Mouse (Mus musculus): ENCODE data around the gene Pdia3.

DNA sequence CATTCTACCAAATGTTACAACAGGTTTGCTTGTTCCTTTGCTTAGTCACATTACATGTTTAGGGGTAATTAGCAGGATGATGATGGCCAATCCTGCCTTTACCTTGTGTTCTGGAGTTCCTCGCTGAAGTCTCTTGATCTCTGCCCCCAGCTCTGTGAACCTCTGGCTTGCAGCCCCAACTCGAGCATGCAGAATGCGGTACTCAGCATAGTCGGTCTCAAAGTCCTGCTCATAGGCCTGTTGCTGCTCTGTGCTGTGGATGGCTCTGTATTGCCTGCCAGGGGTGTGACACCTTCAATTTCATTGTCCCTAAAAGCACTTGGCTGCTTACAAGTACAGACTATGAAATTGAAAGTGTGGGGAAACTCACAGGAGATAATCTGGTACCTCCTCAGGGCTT is 26.2 kb downstream of the Pdia3 start:
- TF ChIP-seq GATA1 (IDR thresholded peaks at IDR 0.05; ENCODE audit: borderline replicate concordance, low read length), result no peak
- no peak for TF ChIP-seq FLI1 (IDR thresholded peaks at IDR 0.05; ENCODE audit: low read length)
